Mouse (Mus musculus): Measurements from ENCODE around the gene Ces1c. TPM values are rescaled to one million over a fixed set of nuclear protein-coding genes. Genes with fewer than 3 reads are reported as not detected.

Gene Ces1c
- polyA plus RNA-seq (2015; fragmentation: Nextera tagmentation; extraction: Ambion mirVana) = not detected in 2 replicates

DNA sequence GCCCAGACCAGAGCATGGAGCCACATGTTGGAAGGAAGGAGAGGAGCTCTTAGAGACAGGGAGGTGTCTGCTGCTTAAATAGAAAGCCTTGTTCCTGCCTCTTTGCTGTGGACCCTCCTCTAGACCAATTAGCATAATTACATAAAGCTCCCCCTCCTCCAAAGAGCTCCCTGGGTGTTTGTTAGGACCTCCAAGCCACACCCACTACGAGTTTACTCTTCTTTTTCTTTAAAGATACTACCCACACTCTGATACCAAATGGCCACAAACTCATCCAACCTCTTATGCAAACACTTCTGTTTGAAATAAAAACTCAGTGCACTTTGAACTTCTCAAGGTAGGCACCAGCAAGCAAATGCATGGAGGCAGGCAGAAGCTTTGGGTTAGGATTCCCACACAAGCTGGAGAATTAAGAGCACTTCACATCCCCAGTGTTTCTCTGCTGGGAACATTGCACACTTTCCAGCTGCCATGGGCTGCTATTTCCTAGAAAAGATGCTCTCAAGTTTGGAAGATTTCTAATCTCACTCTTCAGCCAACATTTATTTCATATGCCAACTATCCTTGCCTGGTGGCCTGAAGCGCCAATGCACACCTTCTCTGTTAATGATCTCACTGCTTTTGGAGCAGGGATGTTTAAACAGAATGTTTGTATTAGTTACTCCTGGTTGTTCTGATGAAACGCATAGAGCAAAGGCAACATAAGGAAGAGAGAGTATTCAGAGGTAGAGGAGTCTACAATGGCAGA is at the start of gene Ces1c:
TSS of gene Ces1c (minus strand) at position 51 of the 748 bp plus-strand sequence.
- no peak for ATAC-seq (ENCODE audit: insufficient number of reproducible peaks, low FRiP score, low TSS enrichment, low read depth)
- 74% methylated on average over 3 of the region's 3 CpGs for WGBS
- no peak within 1 kb of the TSS for H3K9ac ChIP-seq
- H3K9me3 ChIP-seq (replicated peaks) = no peaks in the 10 kb centered on the region
- no peaks in the 10 kb centered on the region for H3K36me3 ChIP-seq
- no peak within 1 kb of the TSS for H3K27ac ChIP-seq (replicated peaks)
- H3K27me3 ChIP-seq = no peaks in the 10 kb centered on the region
- no peak within 1 kb of the TSS for H3K4me3 ChIP-seq (replicated peaks)
- H3K4me2 ChIP-seq (replicated peaks) = no peak within 1 kb of the TSS
- no peaks in the 10 kb centered on the region for H3K4me1 ChIP-seq

GRCm38 (mm10) chr8:93180581-93181129 is 49.6 kb upstream of the Ces1c start:
- H3K4me2 ChIP-seq (replicated peaks) = no peak overlapping the region
- H3K4me1 ChIP-seq = no peaks in the 10 kb centered on the region
- no peaks in the 10 kb centered on the region for H3K27me3 ChIP-seq
- ATAC-seq (ENCODE audit: insufficient number of reproducible peaks, low FRiP score, low TSS enrichment, low read depth) = no peak
- no peak overlapping the region for H3K9ac ChIP-seq
- no peak overlapping the region for H3K27ac ChIP-seq (replicated peaks)
- no peaks in the 10 kb centered on the region for H3K9me3 ChIP-seq (replicated peaks)
- no peaks in the 10 kb centered on the region for H3K36me3 ChIP-seq
- H3K4me3 ChIP-seq (replicated peaks) = no peak overlapping the region
- WGBS = 64% methylated on average over 4 of the region's 4 CpGs

GRCm38 (mm10) chr8:93176593-93176992 is 45.5 kb upstream of the Ces1c start:
- no peaks in the 10 kb centered on the region for H3K4me1 ChIP-seq
- no peak overlapping the region for H3K4me2 ChIP-seq (replicated peaks)
- no peaks in the 10 kb centered on the region for H3K27me3 ChIP-seq
- no peak for ATAC-seq (ENCODE audit: insufficient number of reproducible peaks, low FRiP score, low TSS enrichment, low read depth)
- whole genome bisulfite sequencing = 27% methylated on average over 1 of the region's 1 CpGs
- no peaks in the 10 kb centered on the region for H3K36me3 ChIP-seq
- H3K9me3 ChIP-seq (replicated peaks) = no peaks in the 10 kb centered on the region
- no peak overlapping the region for H3K9ac ChIP-seq
- H3K4me3 ChIP-seq (replicated peaks) = no peak overlapping the region
- no peak overlapping the region for H3K27ac ChIP-seq (replicated peaks)

- WGBS = 89% methylated on average over 2 of the region's 2 CpGs
- Histone ChIP-seq H3K4me1 (no peaks in the 10 kb centered on the region), H3K4me3 (replicated peaks) (no peak overlapping the region), H3K27ac (replicated peaks) (no peak overlapping the region), H3K9me3 (replicated peaks) (no peaks in the 10 kb centered on the region), H3K9ac (no peak overlapping the region), H3K36me3 (no peaks in the 10 kb centered on the region), H3K27me3 (no peaks in the 10 kb centered on the region), H3K4me2 (replicated peaks) (no peak overlapping the region)
- no peak for ATAC-seq (ENCODE audit: insufficient number of reproducible peaks, low FRiP score, low TSS enrichment, low read depth)
Observed at GRCm38 (mm10) chr8:93174554-93174953, 43.5 kb upstream of the Ces1c start.

GRCm38 (mm10) chr8:93171846-93172590 is 40.9 kb upstream of the Ces1c start:
- no peaks in the 10 kb centered on the region for H3K9me3 ChIP-seq (replicated peaks)
- no peak overlapping the region for H3K4me3 ChIP-seq (replicated peaks)
- no peak overlapping the region for H3K4me2 ChIP-seq (replicated peaks)
- H3K9ac ChIP-seq = no peak overlapping the region
- no peaks in the 10 kb centered on the region for H3K27me3 ChIP-seq
- WGBS = 62% methylated on average over 1 of the region's 1 CpGs
- no peaks in the 10 kb centered on the region for H3K36me3 ChIP-seq
- no peak overlapping the region for H3K27ac ChIP-seq (replicated peaks)
- no peak for ATAC-seq (ENCODE audit: insufficient number of reproducible peaks, low FRiP score, low TSS enrichment, low read depth)
- no peaks in the 10 kb centered on the region for H3K4me1 ChIP-seq

GRCm38 (mm10) chr8:93163363-93163762 is 32.3 kb upstream of the Ces1c start:
- Histone ChIP-seq H3K4me1 (no peaks in the 10 kb centered on the region), H3K4me2 (replicated peaks) (no peak overlapping the region), H3K4me3 (replicated peaks) (no peak overlapping the region), H3K27ac (replicated peaks) (no peak overlapping the region), H3K27me3 (no peaks in the 10 kb centered on the region), H3K9me3 (replicated peaks) (no peaks in the 10 kb centered on the region), H3K36me3 (no peaks in the 10 kb centered on the region), H3K9ac (no peak overlapping the region)
- WGBS = 91% methylated on average over 1 of the region's 1 CpGs
- ATAC-seq (ENCODE audit: insufficient number of reproducible peaks, low FRiP score, low TSS enrichment, low read depth) = no peak

GRCm38 (mm10) chr8:93151401-93151800 is 20.3 kb upstream of the Ces1c start:
- Histone ChIP-seq H3K9me3 (replicated peaks) (no peaks in the 10 kb centered on the region), H3K27ac (replicated peaks) (no peak overlapping the region), H3K9ac (no peak overlapping the region), H3K27me3 (no peaks in the 10 kb centered on the region), H3K36me3 (no peaks in the 10 kb centered on the region), H3K4me1 (no peaks in the 10 kb centered on the region), H3K4me2 (replicated peaks) (no peak overlapping the region), H3K4me3 (replicated peaks) (no peak overlapping the region)
- WGBS = 80% methylated on average over 1 of the region's 1 CpGs
- ATAC-seq (ENCODE audit: insufficient number of reproducible peaks, low FRiP score, low TSS enrichment, low read depth) = no peak

DNA sequence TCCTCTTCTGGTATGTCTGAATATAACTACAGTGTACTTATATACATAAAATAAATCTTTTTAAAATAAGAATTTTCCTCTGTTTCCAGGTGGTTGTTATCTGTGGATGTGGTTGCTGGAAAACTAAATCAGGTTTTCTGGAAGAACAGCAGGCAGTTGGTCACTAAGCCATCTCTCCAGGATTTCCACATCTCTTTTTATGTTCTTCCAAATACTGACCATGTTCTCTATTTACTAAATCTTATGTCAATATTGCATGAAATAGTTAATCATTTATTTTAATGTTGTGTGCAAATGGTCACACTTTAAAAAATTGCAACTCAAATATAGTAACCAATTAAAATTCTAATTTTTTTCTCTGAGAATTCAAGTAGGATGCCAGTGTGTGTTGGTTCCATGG is 16.2 kb upstream of the Ces1c start:
- no peak overlapping the region for H3K4me3 ChIP-seq (replicated peaks)
- no peak for ATAC-seq (ENCODE audit: insufficient number of reproducible peaks, low FRiP score, low TSS enrichment, low read depth)
- no peaks in the 10 kb centered on the region for H3K36me3 ChIP-seq
- H3K9ac ChIP-seq = no peak overlapping the region
- H3K4me1 ChIP-seq = no peaks in the 10 kb centered on the region
- no peak overlapping the region for H3K27ac ChIP-seq (replicated peaks)
- H3K4me2 ChIP-seq (replicated peaks) = no peak overlapping the region
- no peaks in the 10 kb centered on the region for H3K9me3 ChIP-seq (replicated peaks)
- H3K27me3 ChIP-seq = no peaks in the 10 kb centered on the region

DNA sequence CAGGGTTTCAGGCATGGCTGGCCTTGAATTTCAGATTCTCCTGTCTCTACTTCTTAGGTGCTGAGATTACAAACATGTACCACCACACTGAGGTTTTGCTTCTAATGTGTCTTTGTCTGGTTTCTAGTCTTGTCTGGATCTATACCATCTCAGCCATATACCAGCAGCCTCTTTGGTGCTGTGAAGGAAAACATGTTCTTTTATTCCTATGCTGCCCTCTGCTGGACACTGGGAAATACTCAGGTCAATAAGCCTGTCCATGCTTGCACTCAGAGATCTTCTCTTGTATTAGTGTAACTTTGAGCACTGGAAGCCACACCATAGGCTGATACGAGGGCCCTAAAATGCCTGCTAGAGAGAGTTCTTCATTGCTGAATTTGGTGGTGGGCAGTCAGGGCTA is 9.6 kb upstream of the Ces1c start:
- no peak overlapping the region for H3K9ac ChIP-seq
- no peak overlapping the region for H3K4me2 ChIP-seq (replicated peaks)
- H3K9me3 ChIP-seq (replicated peaks) = no peaks in the 10 kb centered on the region
- 35% methylated on average over 1 of the region's 1 CpGs for WGBS
- H3K27ac ChIP-seq (replicated peaks) = no peak overlapping the region
- no peak for ATAC-seq (ENCODE audit: insufficient number of reproducible peaks, low FRiP score, low TSS enrichment, low read depth)
- no peaks in the 10 kb centered on the region for H3K4me1 ChIP-seq
- H3K36me3 ChIP-seq = no peaks in the 10 kb centered on the region
- H3K4me3 ChIP-seq (replicated peaks) = no peak overlapping the region
- no peaks in the 10 kb centered on the region for H3K27me3 ChIP-seq

DNA sequence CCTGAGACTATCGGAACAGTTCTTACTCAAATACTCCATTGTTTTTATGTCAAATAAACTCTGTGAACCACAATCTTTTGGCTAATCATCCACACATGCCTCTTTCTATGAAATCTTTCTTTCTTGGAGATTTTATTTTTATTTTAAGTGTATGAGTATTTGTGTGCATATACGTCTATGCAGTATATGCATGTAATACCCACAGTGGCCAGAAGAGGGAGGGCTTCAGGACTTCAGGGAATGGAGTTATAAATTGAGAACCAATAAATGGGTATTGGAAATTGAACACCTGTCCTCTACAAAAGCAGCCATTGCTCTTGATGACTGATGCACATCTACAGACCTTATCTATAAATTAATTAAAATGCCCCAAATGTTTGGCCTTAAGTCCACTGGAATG is 1.1 kb upstream of the Ces1c start:
- no peak for ATAC-seq (ENCODE audit: insufficient number of reproducible peaks, low FRiP score, low TSS enrichment, low read depth)
- Histone ChIP-seq H3K9ac (no peak overlapping the region), H3K27me3 (no peaks in the 10 kb centered on the region), H3K36me3 (no peaks in the 10 kb centered on the region), H3K4me2 (replicated peaks) (no peak overlapping the region), H3K27ac (replicated peaks) (no peak overlapping the region), H3K4me3 (replicated peaks) (no peak overlapping the region), H3K9me3 (replicated peaks) (no peaks in the 10 kb centered on the region), H3K4me1 (no peaks in the 10 kb centered on the region)
- WGBS = 93% methylated on average over 2 of the region's 2 CpGs

- Histone ChIP-seq H3K9ac (no peak overlapping the region), H3K9me3 (replicated peaks) (no peaks in the 10 kb centered on the region), H3K36me3 (no peaks in the 10 kb centered on the region), H3K27ac (replicated peaks) (no peak overlapping the region), H3K27me3 (no peaks in the 10 kb centered on the region), H3K4me2 (replicated peaks) (no peak overlapping the region), H3K4me3 (replicated peaks) (no peak overlapping the region), H3K4me1 (no peaks in the 10 kb centered on the region)
- WGBS = 75% methylated on average over 2 of the region's 2 CpGs
- ATAC-seq (ENCODE audit: insufficient number of reproducible peaks, low FRiP score, low TSS enrichment, low read depth) = no peak
Observed at GRCm38 (mm10) chr8:93126476-93126875, 4.6 kb downstream of the Ces1c start.
